Mouse (Mus musculus) heart, adult 11 months (tissue): ENCODE data around the gene Tiprl.

Experiments
- DNase-seq: peaks from one replicate; pipeline ENCODE4 v3.0.0; 2022

The Tiprl gene

DNA sequence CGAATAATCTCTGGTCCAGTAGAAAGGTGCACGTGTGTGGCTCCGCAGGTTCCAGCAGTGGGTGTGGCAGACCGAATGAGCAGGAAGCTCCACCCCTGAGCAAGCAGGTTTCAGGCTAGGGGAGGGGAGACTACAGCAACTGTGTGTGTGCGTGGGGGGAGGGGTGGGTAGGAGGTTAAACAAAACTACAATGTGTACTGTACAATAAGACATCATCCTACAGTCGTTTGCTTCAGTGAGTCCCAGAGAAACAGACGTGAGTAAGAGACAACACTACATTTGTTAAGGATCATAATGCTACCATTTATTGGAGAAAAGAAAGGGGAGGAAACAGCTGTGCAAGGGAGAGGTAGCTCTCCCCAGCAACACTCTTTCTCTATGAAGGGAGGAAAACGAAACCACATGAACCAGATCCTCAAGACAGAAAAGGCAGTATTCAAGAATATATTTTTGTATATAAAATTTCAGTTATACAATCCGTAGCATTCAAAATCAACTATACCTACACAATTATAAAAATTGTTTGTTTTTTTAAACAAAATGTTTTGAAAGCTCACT is 62.7 kb downstream of the Tiprl start:
- DNase-seq, result no peak

- DNase-seq, result peak; percentile 59
These were observed 65.5 kb downstream of the Tiprl start for GRCm38 (mm10) chr1:165171277-165171676.

GRCm38 (mm10) chr1:165170157-165170556 is 66.6 kb downstream of the Tiprl start:
- DNase-seq, result peak; percentile 85

GRCm38 (mm10) chr1:165169462-165169861 is 67.3 kb downstream of the Tiprl start:
- no peak for DNase-seq

GRCm38 (mm10) chr1:165164920-165165319 is 71.9 kb downstream of the Tiprl start:
- DNase-seq, result peak; percentile 46
